Mouse (Mus musculus): ENCODE measurements around the gene Vmn2r8.

DNA sequence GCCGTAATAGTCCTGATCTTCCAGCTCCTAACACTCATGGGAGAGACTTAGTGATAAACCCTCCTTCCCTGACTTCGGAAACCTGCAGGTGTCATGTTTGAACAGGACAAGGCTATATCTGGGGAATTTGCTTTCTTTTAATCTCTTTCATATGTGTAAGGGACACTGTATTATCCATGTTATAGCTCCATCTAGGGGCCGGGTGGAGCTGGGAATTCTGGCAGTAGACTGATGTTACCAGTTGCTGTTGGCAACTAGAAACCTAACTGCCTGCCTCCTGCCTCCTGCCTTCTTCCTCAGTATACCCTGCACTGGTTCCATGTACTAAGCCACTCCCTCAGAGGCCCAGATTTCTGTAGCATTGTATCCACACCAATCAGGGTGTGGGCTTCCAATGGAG lies 50.3 kb downstream of the Vmn2r8 start:
- TF ChIP-seq CTCF (IDR thresholded peaks at IDR 0.05) (peak; percentile 62), EP300 (IDR thresholded peaks at IDR 0.05; ENCODE audit: insufficient read depth, low read depth, low read length) (no peak)
